Mouse (Mus musculus): ENCODE data around the gene Wdr76. TPM values are rescaled to one million over a fixed set of nuclear protein-coding genes. Genes with fewer than 3 reads are reported as not detected.

Wdr76 gene
- polyA plus RNA-seq, 3 experiments from 2014 or later, result 9.3 to 17.5 (median 16.5) TPM

Other genes starting within 250 kb of the Wdr76 start
- 10 to 100 TPM; 32.2 to 41.0 (median 38.0) TPM for gene Trp53bp1, start 235.3 kb upstream of the Wdr76 start, polyA plus RNA-seq (2017; shearing (Covaris generic))
- gene Map1a, start 217.1 kb upstream of the Wdr76 start, polyA plus RNA-seq (2017; shearing (Covaris generic)), result under 1 TPM in 2 of 3 experiments, not detected in 1; 0.14 to 0.39 TPM
- 10 to 100 TPM in 2 of 3 experiments, 1 to 10 TPM in 1; 7.2 to 12.5 (median 11.8) TPM for gene Ppip5k1, start 151.3 kb upstream of the Wdr76 start, polyA plus RNA-seq (2017; shearing (Covaris generic))
- gene Ckmt1, start 149.0 kb upstream of the Wdr76 start, polyA plus RNA-seq (2017; shearing (Covaris generic)), result 1 to 10 TPM in 2 of 3 experiments, under 1 TPM in 1; 0.65 to 1.2 (median 1.1) TPM
- under 1 TPM; 0.18 to 0.63 (median 0.54) TPM for gene Strc, start 119.6 kb upstream of the Wdr76 start, polyA plus RNA-seq (2017; shearing (Covaris generic))
- gene Pdia3, start 92.9 kb upstream of the Wdr76 start, polyA plus RNA-seq (2017; shearing (Covaris generic)), result 1,000 to 10,000 TPM in 2 of 3 experiments, 100 to 1,000 TPM in 1; 491 to 1,229 (median 1,150) TPM
- gene Catsper2, start 92.9 kb upstream of the Wdr76 start, polyA plus RNA-seq (2017; shearing (Covaris generic)), result 1 to 10 TPM; 2.4 to 6.2 (median 3.1) TPM
- gene Ell3, start 62.4 kb upstream of the Wdr76 start, polyA plus RNA-seq (2017; shearing (Covaris generic)), result 1 to 10 TPM in 1 of 3 experiments, under 1 TPM in 2; 0.63 to 1.8 (median 0.65) TPM
- gene Serf2, start 57.5 kb upstream of the Wdr76 start, polyA plus RNA-seq (2017; shearing (Covaris generic)), result 1,000 to 10,000 TPM in 1 of 3 experiments, 100 to 1,000 TPM in 2; 695 to 1,210 (median 882) TPM
- 100 to 1,000 TPM; 130 to 261 (median 152) TPM for gene Hypk, start 53.4 kb upstream of the Wdr76 start, polyA plus RNA-seq (2017; shearing (Covaris generic))
- under 1 TPM in 1 of 3 experiments, not detected in 2; 0.62 TPM for gene Serinc4, start 49.9 kb upstream of the Wdr76 start, polyA plus RNA-seq (2017; shearing (Covaris generic))
- 100 to 1,000 TPM in 1 of 3 experiments, 10 to 100 TPM in 2; 80.6 to 133 (median 99.1) TPM for gene Mfap1b, start 32.7 kb upstream of the Wdr76 start, polyA plus RNA-seq (2017; shearing (Covaris generic))
- 10 to 100 TPM; 28.4 to 44.2 (median 39.2) TPM for gene Mfap1a, start 58 bp upstream of the Wdr76 start, polyA plus RNA-seq (2017; shearing (Covaris generic))